Mouse (Mus musculus): ENCODE data around the gene Pbx1.

GRCm38 (mm10) chr1:168213595-168213994 lies 218.5 kb downstream of the Pbx1 start:
- TF ChIP-seq CTCF (conservative IDR thresholded peaks at IDR 0.05; ENCODE audit: low read length): no peak
- no peak for TF ChIP-seq NANOG (IDR thresholded peaks at IDR 0.05; ENCODE audit: borderline replicate concordance, low read length)
- TF ChIP-seq POU5F1 (IDR thresholded peaks at IDR 0.05; ENCODE audit: borderline replicate concordance, low read length): no peak
